Mouse (Mus musculus) megakaryocyte, embryonic 14.5 days (primary cell): ENCODE data around the gene Cd3e. TPM values are rescaled to one million over a fixed set of nuclear protein-coding genes. Genes with fewer than 3 reads are reported as not detected.

ENCODE experiments used
- H3K27me3 ChIP-seq: replicated peaks from 2 replicates; pipeline ENCODE3; 2012; ENCODE audit warnings: inconsistent platforms
- H3K36me3 ChIP-seq: replicated peaks from 2 replicates; pipeline ENCODE3; 2012; ENCODE audit warnings: low read length, inconsistent platforms, mixed read lengths
- H3K4me1 ChIP-seq: 2 replicates; pipeline ENCODE4 v1.6.1; 2012; ENCODE audit warnings: inconsistent platforms
- H3K4me3 ChIP-seq: replicated peaks from 2 replicates; pipeline ENCODE3; 2012; ENCODE audit warnings: moderate library complexity, mild to moderate bottlenecking, inconsistent platforms
- H3K9me3 ChIP-seq: 2 replicates; pipeline ENCODE4 v1.6.1; 2012; ENCODE audit warnings: inconsistent platforms
- FLI1 ChIP-seq: IDR thresholded peaks from 2 replicates; pipeline ENCODE4 v1.6.1; 2012; ENCODE audit warnings: low read length, inconsistent platforms, mixed read lengths
- GATA1 ChIP-seq: IDR thresholded peaks from 3 replicates; pipeline ENCODE4 v1.6.1; 2012; ENCODE audit warnings: mixed read lengths, low read length, inconsistent platforms, borderline replicate concordance
- polyA plus RNA-seq: library from polyadenylated mRNA; stranded (reverse); fragments of >175 nt; gene quantifications from 2 replicates; pipeline ENCODE4 v1.2.3, GENCODE M21; 2012; ENCODE audit warnings: low replicate concordance; ENCODE audit not compliant: insufficient read depth

Cd3e gene
- polyA plus RNA-seq, 1 experiment: not detected

GRCm38 (mm10) chr9:44965126-44965832, 44.1 kb downstream of the Cd3e start, which contains the start of gene Ube4a:
Ube4a (minus strand) TSS chr9:44965600.
- Histone ChIP-seq H3K27me3 (peaks cover 3% of the 10 kb centered on the region), H3K36me3 (peaks cover 34% of the 10 kb centered on the region), H3K4me1 (peaks cover 36% of the 10 kb centered on the region), H3K4me3 (peak within 1 kb of the TSS; percentile 97), H3K9me3 (no peaks in the 10 kb centered on the region)
- TF ChIP-seq GATA1 (no peak), FLI1 (peak; percentile 78)

GRCm38 (mm10) chr9:44954432-44954831, 55.0 kb downstream of the Cd3e start:
- Histone ChIP-seq H3K9me3 (no peaks in the 10 kb centered on the region), H3K27me3 (no peaks in the 10 kb centered on the region), H3K4me3 (no peak overlapping the region), H3K4me1 (no peaks in the 10 kb centered on the region), H3K36me3 (peaks cover 96% of the 10 kb centered on the region)
- no peak for TF ChIP-seq GATA1
- TF ChIP-seq FLI1: no peak

Other genes starting within 250 kb of the Cd3e start
- gene Arcn1, start 241.8 kb downstream of the Cd3e start, polyA plus RNA-seq: 1.8 and 5.9 TPM in 2 replicates
- gene Ift46, start 241.7 kb downstream of the Cd3e start, polyA plus RNA-seq: 3.7 TPM in 1 of 2 replicates, not detected in the other
- gene Tmem25, start 210.3 kb downstream of the Cd3e start, polyA plus RNA-seq: not detected in 2 replicates
- 0.56 TPM in 1 of 2 replicates, not detected in the other for gene Ttc36, start 206.6 kb downstream of the Cd3e start, polyA plus RNA-seq
- gene Kmt2a, start 128.3 kb downstream of the Cd3e start, polyA plus RNA-seq: 3.1 and 5.9 TPM in 2 replicates
- gene Atp5l, start 88.9 kb downstream of the Cd3e start, polyA plus RNA-seq: 26.7 and 39.7 TPM in 2 replicates
- gene Ube4a, start 44.0 kb downstream of the Cd3e start, polyA plus RNA-seq: 0.76 and 2.0 TPM in 2 replicates
- gene Cd3g, start 29.2 kb downstream of the Cd3e start, polyA plus RNA-seq: not detected in 2 replicates
- gene Cd3d, start 27.8 kb downstream of the Cd3e start, polyA plus RNA-seq: not detected in 2 replicates
- not detected in 2 replicates for gene Mpzl2, start 30.2 kb upstream of the Cd3e start, polyA plus RNA-seq
- gene Mpzl3, start 45.6 kb upstream of the Cd3e start, polyA plus RNA-seq: not detected in 2 replicates
- 0.40 TPM in 1 of 2 replicates, not detected in the other for gene Jaml, start 69.6 kb upstream of the Cd3e start, polyA plus RNA-seq
- gene Scn2b, start 108.2 kb upstream of the Cd3e start, polyA plus RNA-seq: 0.09 TPM in 1 of 2 replicates, not detected in the other
- not detected in 2 replicates for gene Scn4b, start 128.8 kb upstream of the Cd3e start, polyA plus RNA-seq
- gene BC049352, start 172.4 kb upstream of the Cd3e start, polyA plus RNA-seq: 0.13 TPM in 1 of 2 replicates, not detected in the other
- gene Tmprss4, start 194.5 kb upstream of the Cd3e start, polyA plus RNA-seq: not detected in 2 replicates